Mouse (Mus musculus) kidney, adult 2 months (tissue): ENCODE data around the gene Mxd3.

Source experiments
- CTCF ChIP-seq: fragments of 200-500 bp; conservative IDR thresholded peaks from 2 replicates; pipeline ENCODE4 v1.5.1; 2011; ENCODE audit warnings: low read depth, mild to moderate bottlenecking, control low read depth, low read length, moderate library complexity, mixed read lengths; ENCODE audit not compliant: insufficient read depth, insufficient read length
- POLR2A ChIP-seq: fragments of 200-500 bp; IDR thresholded peaks from one replicate; pipeline ENCODE4 v1.6.1; 2011; ENCODE audit warnings: low read depth, low read length, control low read depth

- TF ChIP-seq CTCF (no peak), POLR2A (no peak)
Observed at GRCm38 (mm10) chr13:55319931-55320533, 9.6 kb downstream of the Mxd3 start, which contains the start of gene Prelid1.
